Mouse (Mus musculus) kidney, adult 2 months (tissue): Measurements from ENCODE around the gene Tbx20.

ENCODE experiments used
- CTCF ChIP-seq: fragments of 200-500 bp; conservative IDR thresholded peaks from 2 replicates; pipeline ENCODE4 v1.5.1; 2011; ENCODE audit warnings: low read depth, mild to moderate bottlenecking, control low read depth, low read length, moderate library complexity, mixed read lengths; ENCODE audit not compliant: insufficient read depth, insufficient read length
- POLR2A ChIP-seq: fragments of 200-500 bp; IDR thresholded peaks from one replicate; pipeline ENCODE4 v1.6.1; 2011; ENCODE audit warnings: low read depth, low read length, control low read depth

DNA sequence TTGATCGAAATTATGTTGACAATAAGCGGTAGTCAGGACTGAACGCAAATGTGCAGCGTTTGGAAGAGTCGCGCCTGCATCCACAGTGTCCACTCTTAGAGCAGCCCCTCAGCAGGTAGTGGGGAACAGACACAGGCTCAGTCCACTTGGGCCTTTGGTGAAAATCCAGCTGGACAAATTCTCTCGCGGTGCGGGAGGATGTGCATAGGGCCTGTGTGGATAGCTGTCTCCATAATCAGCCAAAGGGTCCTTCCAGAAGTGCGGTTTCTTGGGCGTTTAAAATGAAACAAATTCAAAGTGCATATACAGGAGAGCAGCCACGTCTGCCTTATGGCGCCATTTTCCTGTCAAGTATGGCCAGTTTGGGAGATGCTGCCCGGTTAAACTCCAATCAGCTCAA lies 4.5 kb upstream of the Tbx20 start:
- TF ChIP-seq POLR2A (no peak), CTCF (no peak)
